Mouse (Mus musculus): ENCODE measurements around the gene Ebf1.

DNA sequence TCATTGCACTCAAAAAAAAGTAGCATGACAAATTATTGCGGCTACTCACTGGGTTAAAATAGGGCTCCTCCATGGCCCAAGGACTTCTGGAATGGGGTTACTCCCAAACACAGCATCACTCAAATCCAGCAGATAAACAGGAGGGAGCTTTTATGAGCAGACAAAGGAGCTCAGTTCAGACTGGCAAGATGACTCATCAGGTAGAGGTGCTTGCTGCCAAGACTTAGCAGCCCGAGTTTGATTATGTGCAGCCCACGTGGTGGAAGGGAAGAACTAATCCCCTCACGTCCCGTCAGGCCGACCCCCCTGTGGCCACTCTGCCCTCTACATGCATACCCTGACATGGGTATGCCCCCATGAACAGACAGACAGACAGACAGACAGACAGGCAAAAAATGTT is 285.0 kb downstream of the Ebf1 start:
- TF ChIP-seq CTCF (IDR thresholded peaks at IDR 0.05 in 2 of 3, conservative IDR thresholded peaks at IDR 0.05 in 1 of 3; ENCODE audit: control insufficient read depth in 1 of 3, insufficient read depth in 1 of 3, low read depth in 2 of 3, low read length in 3 of 3, poor library complexity in 1 of 3, severe bottlenecking in 1 of 3) (no peak), EP300 (IDR thresholded peaks at IDR 0.05; ENCODE audit: low read depth in 1 of 2, low read length in 2 of 2) (no peak)

All from MEL (cell line).